Mouse (Mus musculus) limb, embryonic 12.5 days (tissue): ENCODE data around the gene Map3k21. TPM values are rescaled to one million over a fixed set of nuclear protein-coding genes. Genes with fewer than 3 reads are reported as not detected.

Experiments
- ATAC-seq: fragments of 200-750 bp; cut with Nextera tagmentation; 2 replicates; pipeline ENCODE4 v1.8.0; 2017; ENCODE audit warnings: low read depth, moderate TSS enrichment; ENCODE audit not compliant: insufficient number of reproducible peaks, insufficient read depth, low FRiP score, low TSS enrichment
- H3K27ac ChIP-seq: fragments of 300-500 bp; sonication (generic); 2 replicates; pipeline ENCODE4 v1.5.1; 2016; ENCODE audit warnings: mild to moderate bottlenecking, moderate library complexity
- H3K27me3 ChIP-seq: fragments of 300-500 bp; sonication (generic); 2 replicates; pipeline ENCODE4 v1.6.1; 2016; ENCODE audit warnings: mild to moderate bottlenecking, moderate library complexity
- H3K36me3 ChIP-seq: fragments of 300-500 bp; sonication (generic); 2 replicates; pipeline ENCODE4 v1.6.1; 2016; ENCODE audit warnings: mild to moderate bottlenecking, moderate library complexity
- H3K4me1 ChIP-seq: fragments of 300-500 bp; sonication (generic); replicated peaks from 2 replicates; pipeline ENCODE4 v1.6.1; 2016
- H3K4me2 ChIP-seq: fragments of 300-500 bp; sonication (generic); 2 replicates; pipeline ENCODE4 v1.6.1; 2016; ENCODE audit warnings: mild to moderate bottlenecking, moderate library complexity
- H3K4me3 ChIP-seq: fragments of 300-500 bp; sonication (generic); replicated peaks from 2 replicates; pipeline ENCODE4 v1.5.1; 2016; ENCODE audit warnings: mild to moderate bottlenecking
- H3K9ac ChIP-seq: fragments of 300-500 bp; sonication (generic); replicated peaks from 2 replicates; pipeline ENCODE4 v1.6.1; 2016; ENCODE audit warnings: mild to moderate bottlenecking, moderate library complexity
- H3K9me3 ChIP-seq: fragments of 300-500 bp; sonication (generic); 2 replicates; pipeline ENCODE4 v1.6.1; 2016; ENCODE audit warnings: mild to moderate bottlenecking, moderate library complexity
- WGBS: fragments of 180-500 bp; shearing (Covaris S2); methylation state at CpG from one replicate; pipeline ENCODE4 v1.1.7; 2016; 5-methylcytosine and 5-hydroxymethylcytosine counted together
- polyA plus RNA-seq: library from polyadenylated mRNA; unstranded; fragments of >200 nt; fragmentation: Nextera tagmentation; extraction: Ambion mirVana; gene quantifications from 2 replicates; pipeline ENCODE4 v1.2.1, GENCODE M21; 2016

The Map3k21 gene
- polyA plus RNA-seq, 1 experiment from 2014 or later, result 0.06 TPM

DNA sequence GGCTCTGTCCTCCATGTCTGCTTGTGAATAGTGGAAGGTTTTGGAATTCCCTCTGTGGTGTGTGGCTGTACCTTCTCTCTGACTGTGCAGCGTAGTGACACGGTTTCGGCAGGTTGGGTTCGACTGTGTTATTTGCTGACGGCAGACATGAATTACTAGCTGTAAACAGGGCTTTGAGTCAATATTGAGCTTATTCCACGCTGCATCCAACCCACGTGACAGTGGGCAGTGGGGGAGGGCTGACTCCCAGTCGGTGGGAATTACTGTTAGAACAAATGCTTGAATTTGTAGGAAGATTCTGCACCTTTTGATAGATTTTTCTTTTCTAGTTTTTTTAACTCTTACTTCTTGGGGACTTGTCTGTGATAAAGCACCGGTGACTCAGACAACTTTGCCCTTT is 4.1 kb downstream of the Map3k21 start:
- Histone ChIP-seq H3K27me3 (peaks cover 67% of the 10 kb centered on the region), H3K9me3 (no peaks in the 10 kb centered on the region)
- WGBS, result 67% methylated on average over 9 of the region's 9 CpGs

DNA sequence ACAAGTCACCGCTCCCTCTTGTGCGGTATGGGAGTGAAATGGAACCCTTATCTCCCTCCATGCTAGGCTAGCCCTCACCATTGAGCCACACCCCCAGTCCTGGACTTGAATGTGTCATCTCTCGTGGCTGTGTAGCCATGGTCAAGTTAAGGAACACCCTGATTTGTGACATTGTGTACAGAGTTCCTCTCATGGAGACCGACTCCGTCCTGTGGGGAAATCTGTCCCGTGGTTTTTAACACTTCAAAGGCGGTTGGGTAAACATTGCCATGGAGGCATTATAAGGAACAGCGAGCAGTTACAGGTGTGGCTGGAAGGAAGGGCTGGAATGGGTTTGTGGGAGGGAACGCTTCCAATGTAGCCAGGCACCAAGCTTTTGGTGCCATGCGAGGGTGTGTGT is 6.8 kb downstream of the Map3k21 start:
- Histone ChIP-seq H3K9me3 (no peaks in the 10 kb centered on the region), H3K36me3 (no peaks in the 10 kb centered on the region), H3K4me1 (peaks cover 20% of the 10 kb centered on the region), H3K27ac (no peak overlapping the region), H3K4me3 (no peak overlapping the region), H3K27me3 (peaks cover 41% of the 10 kb centered on the region), H3K9ac (no peak overlapping the region), H3K4me2 (no peak overlapping the region)
- no peak for ATAC-seq
- 68% methylated on average over 10 of the region's 10 CpGs for WGBS

More for the DNA sequence above, 4.1 kb downstream of the Map3k21 start:
- ATAC-seq, result no peak
- H3K27ac ChIP-seq, result no peak overlapping the region
- H3K9ac ChIP-seq, result no peak overlapping the region
- no peaks in the 10 kb centered on the region for H3K36me3 ChIP-seq
- H3K4me3 ChIP-seq, result no peak overlapping the region
- peaks cover 22% of the 10 kb centered on the region for H3K4me1 ChIP-seq
- H3K4me2 ChIP-seq, result no peak overlapping the region

DNA sequence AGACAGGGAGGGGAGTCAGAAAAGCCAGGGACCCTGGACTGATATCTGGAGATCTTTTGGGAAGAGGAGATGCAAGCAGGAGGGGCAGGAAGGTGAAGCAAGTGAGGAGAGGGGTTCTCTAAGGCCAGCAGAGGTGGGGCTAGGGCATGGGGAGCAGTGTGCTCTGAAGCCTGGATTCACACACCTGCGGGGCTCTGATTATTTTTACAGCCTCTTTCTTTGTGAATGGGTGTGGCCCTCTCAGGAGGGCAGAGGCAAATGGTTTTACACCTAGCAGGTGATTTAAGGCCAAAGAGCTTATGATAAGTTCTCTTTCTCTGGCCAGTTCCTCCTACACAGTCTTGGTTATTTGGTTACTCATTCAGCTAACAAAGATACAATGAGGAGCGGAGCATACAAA is 8.5 kb downstream of the Map3k21 start:
- no peaks in the 10 kb centered on the region for H3K9me3 ChIP-seq
- no peaks in the 10 kb centered on the region for H3K36me3 ChIP-seq
- H3K4me2 ChIP-seq, result no peak overlapping the region
- H3K9ac ChIP-seq, result no peak overlapping the region
- H3K4me3 ChIP-seq, result no peak overlapping the region
- ATAC-seq, result no peak
- H3K4me1 ChIP-seq, result peaks cover 20% of the 10 kb centered on the region
- 76% methylated on average over 2 of the region's 2 CpGs for WGBS
- peaks cover 24% of the 10 kb centered on the region for H3K27me3 ChIP-seq
- no peak overlapping the region for H3K27ac ChIP-seq

DNA sequence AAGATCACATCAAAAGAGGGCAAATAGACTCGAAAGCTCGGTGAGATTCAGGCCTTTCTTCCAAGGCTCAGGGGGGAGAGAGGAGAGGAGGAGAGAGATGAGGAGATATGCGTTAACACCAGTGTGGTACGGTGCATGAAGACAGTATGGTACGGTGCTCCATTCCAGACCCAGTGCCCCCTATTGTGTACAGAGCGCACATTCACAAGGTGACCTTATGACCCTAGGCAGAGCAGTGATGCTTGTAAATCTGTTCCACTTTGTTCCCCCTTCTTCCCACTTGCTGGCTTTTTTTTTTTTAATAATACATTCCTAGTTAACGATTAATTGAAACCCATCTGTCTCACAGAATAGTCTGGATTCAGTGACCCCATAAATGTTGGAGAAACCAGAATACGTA is 9.3 kb downstream of the Map3k21 start:
- H3K4me2 ChIP-seq, result no peak overlapping the region
- no peak overlapping the region for H3K27ac ChIP-seq
- no peaks in the 10 kb centered on the region for H3K9me3 ChIP-seq
- ATAC-seq, result no peak
- H3K4me3 ChIP-seq, result no peak overlapping the region
- 52% methylated on average over 8 of the region's 8 CpGs for WGBS
- no peak overlapping the region for H3K9ac ChIP-seq
- H3K4me1 ChIP-seq, result peaks cover 17% of the 10 kb centered on the region
- no peaks in the 10 kb centered on the region for H3K36me3 ChIP-seq
- peaks cover 17% of the 10 kb centered on the region for H3K27me3 ChIP-seq

DNA sequence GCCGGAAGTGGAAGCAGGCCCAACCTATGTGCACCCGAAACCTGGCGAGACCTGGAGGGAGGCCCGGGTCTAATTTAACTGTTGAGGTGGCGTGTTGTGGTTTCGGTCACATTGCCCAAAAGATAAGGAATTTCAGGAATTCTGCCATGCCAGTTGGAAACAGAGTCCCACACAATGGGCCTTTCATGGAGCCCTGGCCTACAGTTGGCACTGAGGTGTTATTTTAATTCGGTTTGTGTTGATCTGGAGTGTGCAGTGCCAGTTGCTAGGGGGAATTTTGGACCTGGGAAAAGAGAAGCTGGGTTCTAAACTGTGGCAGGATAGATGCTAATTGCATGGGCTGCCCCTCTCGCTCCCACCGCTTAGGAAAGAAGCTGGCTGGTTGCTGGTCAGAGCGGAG is 10.0 kb downstream of the Map3k21 start:
- Histone ChIP-seq H3K27ac (0 out of 2 replicates have a peak overlapping the region, but pooled peaks have one; percentile 17), H3K27me3 (peaks cover 10% of the 10 kb centered on the region)
- no peak for ATAC-seq

DNA sequence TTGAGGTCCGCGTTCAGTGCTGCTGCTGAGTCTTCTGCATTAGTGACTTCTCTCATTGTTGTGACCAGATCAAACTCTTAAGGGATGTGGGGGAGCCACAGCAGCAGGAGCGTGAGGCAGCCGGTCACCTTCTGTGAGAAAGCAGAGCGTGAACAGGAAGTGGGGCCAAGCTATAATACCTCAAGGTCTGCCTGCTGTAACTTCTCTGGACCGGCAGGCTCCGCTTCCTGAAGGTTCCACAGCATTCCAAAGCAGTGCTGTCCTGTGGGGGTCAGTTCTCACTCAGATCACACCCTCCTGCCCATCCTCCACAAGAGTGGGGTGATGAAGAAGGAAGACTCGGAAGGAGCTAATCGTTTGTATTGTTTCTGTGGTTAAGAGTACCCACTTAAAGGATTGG is 10.5 kb downstream of the Map3k21 start:
- no peak for ATAC-seq
- 65% methylated on average over 9 of the region's 9 CpGs for WGBS
- Histone ChIP-seq H3K9ac (no peak overlapping the region), H3K4me1 (peaks cover 17% of the 10 kb centered on the region), H3K27ac (0 out of 2 replicates have a peak overlapping the region, but pooled peaks have one; percentile 17), H3K27me3 (peaks cover 8% of the 10 kb centered on the region), H3K4me2 (no peak overlapping the region), H3K36me3 (no peaks in the 10 kb centered on the region), H3K4me3 (no peak overlapping the region), H3K9me3 (no peaks in the 10 kb centered on the region)

More for the DNA sequence above, 10.0 kb downstream of the Map3k21 start:
- H3K4me3 ChIP-seq, result no peak overlapping the region
- H3K9ac ChIP-seq, result no peak overlapping the region
- peaks cover 17% of the 10 kb centered on the region for H3K4me1 ChIP-seq
- no peak overlapping the region for H3K4me2 ChIP-seq
- H3K9me3 ChIP-seq, result no peaks in the 10 kb centered on the region
- WGBS, result 76% methylated on average over 10 of the region's 10 CpGs
- no peaks in the 10 kb centered on the region for H3K36me3 ChIP-seq

DNA sequence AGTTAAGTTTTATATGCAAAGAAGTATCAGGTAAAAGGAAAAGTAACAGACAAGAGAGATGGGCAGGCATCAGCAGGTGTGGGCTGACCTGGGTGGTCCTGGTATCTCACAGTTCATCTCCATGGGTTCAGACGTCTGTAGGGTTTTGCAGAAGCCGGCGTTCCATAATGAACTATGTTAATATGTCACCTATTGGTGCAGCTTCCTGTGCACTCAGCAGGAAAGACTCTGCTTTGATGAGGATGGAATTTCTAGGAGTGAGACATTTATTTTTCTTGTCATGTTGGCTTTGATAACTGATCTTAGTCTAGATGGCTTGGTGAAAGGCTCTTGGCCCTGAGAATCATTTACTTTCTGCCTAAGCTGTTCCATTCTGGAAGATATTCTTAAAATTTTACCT is 12.1 kb downstream of the Map3k21 start:
- Histone ChIP-seq H3K4me2 (no peak overlapping the region), H3K27ac (no peak overlapping the region), H3K9ac (no peak overlapping the region), H3K27me3 (no peaks in the 10 kb centered on the region), H3K4me3 (no peak overlapping the region), H3K9me3 (no peaks in the 10 kb centered on the region), H3K36me3 (no peaks in the 10 kb centered on the region), H3K4me1 (peaks cover 17% of the 10 kb centered on the region)
- 83% methylated on average over 3 of the region's 3 CpGs for WGBS
- no peak for ATAC-seq

DNA sequence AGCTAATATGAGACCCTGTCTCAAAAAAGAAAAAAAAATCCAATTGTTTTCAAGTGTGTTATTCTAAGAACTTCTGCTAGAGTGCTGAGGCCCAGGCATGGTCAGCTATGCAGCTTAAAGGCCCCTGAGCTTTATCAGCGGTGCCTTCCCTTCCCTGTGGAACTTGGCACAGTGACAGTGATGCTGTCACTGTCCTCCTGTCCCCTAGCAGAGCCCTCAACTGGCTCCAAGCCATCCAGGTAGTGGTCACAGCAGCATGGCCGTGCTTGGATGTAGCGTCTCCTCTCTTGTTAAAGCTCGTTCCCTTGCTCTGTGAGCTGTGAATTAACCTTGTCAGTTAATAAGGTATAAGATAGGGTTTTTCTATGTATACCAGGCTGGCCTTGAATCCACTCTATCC is 16.4 kb downstream of the Map3k21 start:
- Histone ChIP-seq H3K9ac (no peak overlapping the region), H3K36me3 (no peaks in the 10 kb centered on the region), H3K4me1 (no peaks in the 10 kb centered on the region), H3K27ac (no peak overlapping the region), H3K9me3 (no peaks in the 10 kb centered on the region), H3K4me3 (no peak overlapping the region), H3K27me3 (no peaks in the 10 kb centered on the region), H3K4me2 (no peak overlapping the region)
- 90% methylated on average over 4 of the region's 4 CpGs for WGBS
- ATAC-seq, result no peak

DNA sequence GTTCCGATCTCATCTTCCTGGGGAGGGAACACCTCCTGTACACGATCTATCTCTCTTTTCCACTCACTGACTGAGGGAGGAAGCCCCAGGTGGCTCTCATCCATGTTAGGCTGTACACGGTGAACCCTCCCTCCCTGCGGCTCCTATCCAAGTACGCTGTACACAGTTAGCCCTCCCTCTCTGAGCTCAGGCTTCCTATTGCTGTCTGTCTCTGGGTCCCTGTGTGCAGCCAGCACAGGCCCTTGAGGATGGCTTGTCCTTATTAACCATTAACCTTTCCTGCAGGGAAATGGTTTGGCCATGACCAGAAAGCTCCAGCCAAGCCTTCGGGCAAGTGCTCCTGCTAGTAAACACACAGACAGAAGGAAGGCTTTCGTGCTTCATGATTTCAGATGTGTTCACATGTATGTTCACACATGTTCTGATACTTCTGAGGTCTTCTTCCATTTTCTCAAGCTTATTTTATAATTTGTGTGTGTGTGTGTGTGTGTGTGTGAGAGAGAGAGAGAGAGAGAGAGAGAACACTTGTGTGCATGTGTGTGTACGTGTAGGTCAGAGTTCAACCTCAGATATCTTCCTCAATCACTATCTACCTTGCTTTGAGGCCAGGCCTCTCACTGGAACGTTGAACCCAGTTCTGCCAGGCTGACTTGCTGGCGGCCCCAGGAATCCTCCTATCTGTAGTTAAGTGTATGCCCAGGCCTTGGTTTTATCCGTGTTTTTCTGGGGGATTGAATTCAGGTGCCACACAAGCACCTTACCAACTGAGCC is 20.2 kb downstream of the Map3k21 start:
- ATAC-seq, result no peak
- no peak overlapping the region for H3K4me2 ChIP-seq
- H3K9ac ChIP-seq, result no peak overlapping the region
- H3K27ac ChIP-seq, result no peak overlapping the region
- H3K27me3 ChIP-seq, result no peaks in the 10 kb centered on the region
- H3K36me3 ChIP-seq, result no peaks in the 10 kb centered on the region
- 86% methylated on average over 11 of the region's 11 CpGs for WGBS
- no peak overlapping the region for H3K4me3 ChIP-seq
- H3K9me3 ChIP-seq, result 0 out of 2 replicates have a peak, but pooled peaks cover 5% of the 10 kb centered on the region
- H3K4me1 ChIP-seq, result no peaks in the 10 kb centered on the region

DNA sequence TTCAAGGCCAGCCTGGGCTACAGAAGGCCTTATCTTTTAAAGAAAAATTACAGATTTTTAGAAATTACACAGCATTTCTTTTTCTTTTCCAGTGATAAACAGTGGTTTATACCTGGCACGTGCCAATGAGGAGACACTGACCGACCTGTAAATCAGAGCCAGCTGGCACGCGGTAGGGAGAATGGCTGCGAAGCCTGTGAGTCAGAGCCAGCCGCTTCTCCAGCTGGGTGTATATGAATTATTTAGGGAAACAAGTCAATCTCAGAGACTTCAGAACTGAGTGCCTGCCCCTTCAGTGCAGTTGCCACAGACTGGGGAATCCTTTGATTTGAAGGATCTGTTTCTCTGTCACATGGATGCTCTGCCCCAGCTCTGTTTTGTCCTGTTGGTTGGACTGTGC is 21.6 kb downstream of the Map3k21 start:
- Histone ChIP-seq H3K36me3 (no peaks in the 10 kb centered on the region), H3K27ac (no peak overlapping the region), H3K4me3 (no peak overlapping the region), H3K9ac (no peak overlapping the region), H3K9me3 (0 out of 2 replicates have a peak, but pooled peaks cover 5% of the 10 kb centered on the region), H3K27me3 (no peaks in the 10 kb centered on the region), H3K4me1 (no peaks in the 10 kb centered on the region), H3K4me2 (no peak overlapping the region)
- ATAC-seq, result no peak
- 96% methylated on average over 6 of the region's 6 CpGs for WGBS

DNA sequence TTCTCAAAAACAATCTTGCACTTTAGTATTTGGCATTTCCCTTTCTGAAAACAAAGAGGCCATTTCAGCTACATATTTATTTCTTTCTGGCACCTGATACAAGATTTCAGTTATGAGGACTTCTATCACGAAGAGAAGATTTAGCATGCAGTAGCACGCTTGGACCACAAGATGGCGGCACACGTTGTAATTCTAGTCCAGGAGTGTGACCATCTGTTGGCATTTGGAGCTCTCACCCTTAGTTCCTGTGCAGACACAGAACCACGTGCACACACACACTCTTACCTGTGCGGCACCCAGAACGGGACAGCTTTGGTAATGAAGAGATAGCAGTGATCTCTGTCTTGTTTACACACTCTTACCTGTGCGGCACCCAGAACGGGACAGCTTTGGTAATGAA is 25.4 kb downstream of the Map3k21 start:
- no peaks in the 10 kb centered on the region for H3K4me1 ChIP-seq
- H3K27ac ChIP-seq, result no peak overlapping the region
- H3K9me3 ChIP-seq, result 0 out of 2 replicates have a peak, but pooled peaks cover 5% of the 10 kb centered on the region
- H3K36me3 ChIP-seq, result no peaks in the 10 kb centered on the region
- H3K4me2 ChIP-seq, result no peak overlapping the region
- no peaks in the 10 kb centered on the region for H3K27me3 ChIP-seq
- no peak overlapping the region for H3K4me3 ChIP-seq
- no peak for ATAC-seq
- H3K9ac ChIP-seq, result no peak overlapping the region
- WGBS, result 40% methylated on average over 9 of the region's 9 CpGs

DNA sequence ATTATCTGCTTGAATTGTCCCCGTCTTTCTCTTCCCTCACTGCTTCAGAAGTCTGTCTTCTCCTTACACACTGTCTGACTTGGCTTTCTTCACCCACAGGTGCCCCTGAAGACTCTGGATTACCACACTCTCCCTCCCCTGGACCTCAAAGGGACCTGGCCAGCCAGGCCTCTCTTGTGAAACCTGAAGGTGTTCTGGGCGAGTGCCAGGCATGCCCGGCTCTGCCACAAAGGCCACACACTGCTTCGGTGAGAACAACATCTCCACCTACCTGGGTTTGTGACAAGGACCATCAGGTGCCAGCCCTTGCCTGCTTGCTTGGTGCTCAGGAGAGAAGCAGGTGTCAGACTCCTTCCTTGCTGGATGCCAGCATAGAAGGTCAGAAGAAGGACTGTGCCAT is 34.3 kb downstream of the Map3k21 start:
- H3K4me2 ChIP-seq, result no peak overlapping the region
- no peak overlapping the region for H3K4me3 ChIP-seq
- no peak overlapping the region for H3K9ac ChIP-seq
- H3K27ac ChIP-seq, result no peak overlapping the region
- H3K36me3 ChIP-seq, result no peaks in the 10 kb centered on the region
- peaks cover 6% of the 10 kb centered on the region for H3K27me3 ChIP-seq
- WGBS, result 78% methylated on average over 4 of the region's 4 CpGs
- no peaks in the 10 kb centered on the region for H3K4me1 ChIP-seq
- no peaks in the 10 kb centered on the region for H3K9me3 ChIP-seq
- ATAC-seq, result no peak
